Mouse (Mus musculus) spleen, postnatal 36 days (tissue): ENCODE measurements at regions not wholly inside any gene's neighbourhood (a gene's known extent, or its start where the extent isn't known, plus 50 kb on each side); places are given as distances from the start of the nearest gene placed in this dataset.

Experiments used
- DNase-seq, 2 experiments: peaks; one replicate each; pipeline ENCODE4 v3.0.0; 2022; ENCODE audit warnings: low spot score in 2 of 2, mixed read lengths in 1 of 2

GRCm38 (mm10) chr14:24769451-24769850, 282.5 kb downstream of the Rps24 start:
- DNase-seq: no peak

- no peak for DNase-seq
Measured at GRCm38 (mm10) chr14:24770015-24770977, 283.4 kb downstream of the Rps24 start.

GRCm38 (mm10) chr14:24771663-24772062, 284.7 kb downstream of the Rps24 start:
- DNase-seq: no peak

GRCm38 (mm10) chr14:24772129-24772528, 285.2 kb downstream of the Rps24 start:
- peak; percentile 39 to 48 for DNase-seq

GRCm38 (mm10) chr14:24778748-24779630, 292.1 kb downstream of the Rps24 start:
- DNase-seq: peak; percentile 73 to 79

- peak; percentile 11 to 13 for DNase-seq
Measured at GRCm38 (mm10) chr14:24781674-24782073, 294.7 kb downstream of the Rps24 start.

- DNase-seq: no peak
Measured at GRCm38 (mm10) chr14:24783889-24784288, 297.0 kb downstream of the Rps24 start.

- no peak for DNase-seq
Measured at GRCm38 (mm10) chr14:24785452-24785851, 298.5 kb downstream of the Rps24 start.

GRCm38 (mm10) chr14:24793375-24794285, 306.7 kb downstream of the Rps24 start:
- DNase-seq: no peak

- no peak for DNase-seq
Measured at GRCm38 (mm10) chr14:24794359-24794845, 307.5 kb downstream of the Rps24 start.

- DNase-seq: no peak
Measured at GRCm38 (mm10) chr14:24797494-24797893, 310.6 kb downstream of the Rps24 start.

- no peak for DNase-seq
Measured at GRCm38 (mm10) chr14:24798066-24798465, 311.1 kb downstream of the Rps24 start.

GRCm38 (mm10) chr14:24803001-24803655, 316.2 kb downstream of the Rps24 start:
- DNase-seq: no peak

- DNase-seq: no peak
Measured at GRCm38 (mm10) chr14:24807061-24807460, 320.1 kb downstream of the Rps24 start.

GRCm38 (mm10) chr14:24822876-24823567, 336.1 kb downstream of the Rps24 start:
- DNase-seq: no peak

GRCm38 (mm10) chr14:24824351-24824750, 337.4 kb downstream of the Rps24 start:
- DNase-seq: no peak

GRCm38 (mm10) chr14:24825722-24826386, 338.9 kb downstream of the Rps24 start:
- no peak for DNase-seq

GRCm38 (mm10) chr14:24826471-24827337, 339.8 kb downstream of the Rps24 start:
- no peak for DNase-seq
